Mouse (Mus musculus): Measurements from ENCODE around the gene Mkrn1. TPM values are rescaled to one million over a fixed set of nuclear protein-coding genes. Genes with fewer than 3 reads are reported as not detected.
A peak's percentile ranks its signal among the peaks of the same experiment; 100 is the strongest.

Mkrn1 gene
- polyA plus RNA-seq (2015; fragmentation: Nextera tagmentation; extraction: Ambion mirVana), result 59.4 and 64.1 TPM in 2 replicates

DNA sequence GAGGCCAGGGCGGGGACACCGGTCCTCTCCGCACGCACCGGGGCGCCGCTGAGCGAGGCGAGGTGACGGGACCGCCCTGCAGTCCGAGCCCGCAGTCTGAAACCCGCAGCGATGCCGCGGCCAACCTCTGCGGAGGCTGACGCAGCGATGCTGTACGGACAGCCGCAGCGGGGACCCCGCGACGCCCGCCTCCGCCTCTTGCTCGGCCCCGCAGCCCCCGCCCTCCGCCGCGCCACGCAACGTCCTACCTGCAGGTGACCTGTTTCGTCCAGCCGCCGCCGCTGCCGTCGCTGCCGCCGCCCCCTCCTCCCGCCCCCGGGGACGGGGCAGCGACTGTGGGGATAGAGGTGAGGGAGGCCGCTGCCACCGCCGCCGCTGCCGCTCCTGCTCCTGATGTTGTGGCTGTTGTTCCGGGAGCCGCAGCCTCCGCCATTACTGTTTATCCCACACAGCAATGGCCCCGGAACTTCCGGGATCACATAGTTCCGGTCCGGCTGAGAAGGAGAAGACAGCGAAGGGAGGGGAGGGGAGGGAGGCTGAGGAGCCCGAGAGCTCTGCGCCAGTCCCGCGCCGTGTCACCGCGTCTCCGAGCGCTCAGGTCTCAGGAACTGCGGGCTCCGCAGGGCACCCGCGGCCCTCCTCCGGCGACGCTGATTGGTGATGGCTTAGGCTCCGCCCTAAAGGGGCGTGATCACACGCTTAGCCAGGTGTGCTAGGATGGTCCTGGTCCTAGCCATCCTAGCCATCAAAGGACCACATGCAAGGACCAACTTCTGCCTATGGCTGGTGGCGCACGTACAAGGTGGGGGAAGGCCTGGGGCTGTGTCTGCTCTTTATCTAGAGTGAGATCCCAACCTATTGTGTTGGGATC is at the start of gene Mkrn1:
Gene Mkrn1 (minus strand): TSS at position 612 of the 871 bp plus-strand sequence.
- ATAC-seq (ENCODE audit: low FRiP score, low TSS enrichment), result peak; percentile 94
- Histone ChIP-seq H3K4me3 (ENCODE audit: low read length) (peak within 1 kb of the TSS; percentile 96), H3K4me1 (ENCODE audit: insufficient read depth, low read length) (peaks cover 8% of the 10 kb centered on the region; the same call in 1 of the 2 replicates), H3K36me3 (ENCODE audit: insufficient read depth, low read length) (no peaks in the 10 kb centered on the region), H3K27me3 (ENCODE audit: insufficient read depth, low read length) (peaks cover 13% of the 10 kb centered on the region), H3K27ac (ENCODE audit: low read length) (peak within 1 kb of the TSS; percentile 88), H3K4me2 (replicated peaks; ENCODE audit: low read depth, low read length) (peak within 1 kb of the TSS; percentile 69), H3K9me3 (ENCODE audit: low read length) (no peaks in the 10 kb centered on the region), H3K9ac (replicated peaks; ENCODE audit: low read length) (peak within 1 kb of the TSS; percentile 87)
- WGBS, result under 1% methylated on average over 60 of the region's 82 CpGs

GRCm38 (mm10) chr6:39469427-39469826 is 49.2 kb upstream of the Mkrn1 start:
- Histone ChIP-seq H3K9ac (replicated peaks; ENCODE audit: low read length) (no peak overlapping the region), H3K4me1 (ENCODE audit: insufficient read depth, low read length) (peaks cover 5% of the 10 kb centered on the region; the same call in 1 of the 2 replicates), H3K27me3 (ENCODE audit: insufficient read depth, low read length) (no peaks in the 10 kb centered on the region), H3K4me2 (replicated peaks; ENCODE audit: low read depth, low read length) (no peak overlapping the region), H3K36me3 (ENCODE audit: insufficient read depth, low read length) (peaks cover 18% of the 10 kb centered on the region), H3K9me3 (ENCODE audit: low read length) (no peaks in the 10 kb centered on the region), H3K27ac (ENCODE audit: low read length) (no peak overlapping the region), H3K4me3 (ENCODE audit: low read length) (no peak overlapping the region)
- no peak for ATAC-seq (ENCODE audit: low FRiP score, low TSS enrichment)
- 86% methylated on average over 5 of the region's 5 CpGs for WGBS

DNA sequence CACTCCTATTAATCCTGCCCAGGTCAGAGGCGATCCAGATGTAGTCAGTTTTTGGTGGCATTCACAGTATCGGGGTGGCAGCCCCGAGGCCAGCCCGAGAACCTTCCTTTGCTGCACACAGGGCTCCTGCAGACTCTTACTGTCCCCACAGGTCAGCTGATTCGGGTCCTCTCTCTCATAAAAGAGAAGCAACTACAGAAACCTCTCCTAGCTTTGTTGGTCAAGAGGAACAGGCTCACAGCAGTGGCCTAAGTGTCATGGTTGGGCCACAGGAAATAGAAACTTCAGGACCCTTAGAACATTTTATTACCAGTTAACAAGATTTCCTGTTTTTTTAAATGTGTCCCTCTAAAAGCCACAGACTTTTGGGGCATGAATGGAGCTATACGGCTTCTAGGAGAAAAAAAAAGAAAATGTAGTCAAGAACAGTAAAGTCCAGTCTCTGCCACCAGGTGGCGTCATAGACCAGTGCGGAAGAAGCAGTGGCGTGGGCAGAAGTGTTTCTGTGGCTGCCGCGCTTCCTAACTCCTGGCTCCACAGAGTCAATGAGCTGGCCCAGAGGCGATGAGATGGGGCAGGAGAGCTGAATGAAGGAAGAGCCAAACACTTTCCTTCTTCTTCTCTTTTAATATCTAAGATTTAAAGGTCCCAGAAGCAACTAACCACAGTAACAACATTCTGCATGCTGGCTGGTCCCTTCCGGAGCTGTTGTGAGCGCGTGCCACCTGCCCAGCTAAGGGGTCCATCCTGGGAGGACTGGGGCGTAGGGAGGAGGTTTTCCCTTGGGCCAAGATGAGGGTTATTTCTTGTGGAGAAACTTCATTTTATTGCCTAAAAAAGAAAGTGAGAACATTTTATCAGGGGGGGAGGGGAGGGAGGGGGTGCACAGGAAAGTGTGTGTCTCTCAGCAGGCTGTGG is 42.6 kb upstream of the Mkrn1 start:
- Histone ChIP-seq H3K27me3 (ENCODE audit: insufficient read depth, low read length) (no peaks in the 10 kb centered on the region), H3K4me3 (ENCODE audit: low read length) (no peak overlapping the region), H3K27ac (ENCODE audit: low read length) (no peak overlapping the region), H3K9ac (replicated peaks; ENCODE audit: low read length) (no peak overlapping the region), H3K4me1 (ENCODE audit: insufficient read depth, low read length) (no peaks in the 10 kb centered on the region), H3K9me3 (ENCODE audit: low read length) (0 out of 2 replicates have a peak, but pooled peaks cover 3% of the 10 kb centered on the region), H3K4me2 (replicated peaks; ENCODE audit: low read depth, low read length) (no peak overlapping the region), H3K36me3 (ENCODE audit: insufficient read depth, low read length) (peaks cover 16% of the 10 kb centered on the region)
- WGBS, result 54% methylated on average over 16 of the region's 16 CpGs
- ATAC-seq (ENCODE audit: low FRiP score, low TSS enrichment), result peak; percentile 44; the same call in 1 of the 2 replicates

GRCm38 (mm10) chr6:39460040-39460439 is 39.8 kb upstream of the Mkrn1 start:
- no peak overlapping the region for H3K4me3 ChIP-seq (ENCODE audit: low read length)
- H3K27me3 ChIP-seq (ENCODE audit: insufficient read depth, low read length), result no peaks in the 10 kb centered on the region
- no peak for ATAC-seq (ENCODE audit: low FRiP score, low TSS enrichment)
- WGBS, result 99% methylated on average over 11 of the region's 11 CpGs
- peaks cover 16% of the 10 kb centered on the region for H3K36me3 ChIP-seq (ENCODE audit: insufficient read depth, low read length)
- no peak overlapping the region for H3K4me2 ChIP-seq (replicated peaks; ENCODE audit: low read depth, low read length)
- no peak overlapping the region for H3K9ac ChIP-seq (replicated peaks; ENCODE audit: low read length)
- H3K4me1 ChIP-seq (ENCODE audit: insufficient read depth, low read length), result no peaks in the 10 kb centered on the region
- 0 out of 2 replicates have a peak, but pooled peaks cover 3% of the 10 kb centered on the region for H3K9me3 ChIP-seq (ENCODE audit: low read length)
- H3K27ac ChIP-seq (ENCODE audit: low read length), result no peak overlapping the region

- no peaks in the 10 kb centered on the region for H3K4me1 ChIP-seq (ENCODE audit: insufficient read depth, low read length)
- H3K27ac ChIP-seq (ENCODE audit: low read length), result no peak overlapping the region
- no peaks in the 10 kb centered on the region for H3K27me3 ChIP-seq (ENCODE audit: insufficient read depth, low read length)
- 0 out of 2 replicates have a peak, but pooled peaks cover 3% of the 10 kb centered on the region for H3K9me3 ChIP-seq (ENCODE audit: low read length)
- 32% methylated on average over 8 of the region's 8 CpGs for WGBS
- H3K4me2 ChIP-seq (replicated peaks; ENCODE audit: low read depth, low read length), result no peak overlapping the region
- peaks cover 7% of the 10 kb centered on the region for H3K36me3 ChIP-seq (ENCODE audit: insufficient read depth, low read length)
- H3K4me3 ChIP-seq (ENCODE audit: low read length), result no peak overlapping the region
- no peak overlapping the region for H3K9ac ChIP-seq (replicated peaks; ENCODE audit: low read length)
- ATAC-seq (ENCODE audit: low FRiP score, low TSS enrichment), result no peak
Observed at GRCm38 (mm10) chr6:39455339-39456160, 35.3 kb upstream of the Mkrn1 start.

- Histone ChIP-seq H3K36me3 (ENCODE audit: insufficient read depth, low read length) (no peaks in the 10 kb centered on the region), H3K9ac (replicated peaks; ENCODE audit: low read length) (no peak overlapping the region), H3K4me2 (replicated peaks; ENCODE audit: low read depth, low read length) (no peak overlapping the region), H3K27me3 (ENCODE audit: insufficient read depth, low read length) (no peaks in the 10 kb centered on the region), H3K4me3 (ENCODE audit: low read length) (no peak overlapping the region), H3K4me1 (ENCODE audit: insufficient read depth, low read length) (no peaks in the 10 kb centered on the region), H3K27ac (ENCODE audit: low read length) (no peak overlapping the region), H3K9me3 (ENCODE audit: low read length) (no peaks in the 10 kb centered on the region)
- 35% methylated on average over 2 of the region's 2 CpGs for WGBS
- ATAC-seq (ENCODE audit: low FRiP score, low TSS enrichment), result no peak
Observed at GRCm38 (mm10) chr6:39454616-39455015, 34.4 kb upstream of the Mkrn1 start.

DNA sequence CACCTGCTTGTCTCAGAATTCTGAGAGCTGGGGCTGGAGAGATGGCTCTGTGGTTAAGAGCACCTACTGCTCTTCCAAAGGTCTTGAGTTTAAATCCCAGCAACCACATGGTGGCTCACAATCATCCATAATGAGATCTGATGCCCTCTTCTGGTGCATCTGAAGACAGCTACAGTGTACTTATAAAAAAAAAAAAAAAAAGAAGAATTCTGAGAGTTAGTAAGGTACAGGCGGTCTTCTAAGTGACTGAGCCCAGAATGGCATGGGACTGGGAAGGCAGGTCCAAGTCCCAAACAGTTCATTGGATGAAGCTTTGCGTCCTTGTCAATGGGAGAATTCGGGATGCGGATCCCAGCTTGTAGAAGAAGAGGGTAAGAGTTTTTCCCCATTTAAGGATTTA is 33.3 kb upstream of the Mkrn1 start:
- Histone ChIP-seq H3K9ac (replicated peaks; ENCODE audit: low read length) (no peak overlapping the region), H3K4me2 (replicated peaks; ENCODE audit: low read depth, low read length) (no peak overlapping the region), H3K27me3 (ENCODE audit: insufficient read depth, low read length) (no peaks in the 10 kb centered on the region), H3K27ac (ENCODE audit: low read length) (no peak overlapping the region), H3K4me1 (ENCODE audit: insufficient read depth, low read length) (no peaks in the 10 kb centered on the region), H3K36me3 (ENCODE audit: insufficient read depth, low read length) (no peaks in the 10 kb centered on the region), H3K4me3 (ENCODE audit: low read length) (no peak overlapping the region), H3K9me3 (ENCODE audit: low read length) (no peaks in the 10 kb centered on the region)
- no peak for ATAC-seq (ENCODE audit: low FRiP score, low TSS enrichment)
- 96% methylated on average over 4 of the region's 4 CpGs for WGBS

- Histone ChIP-seq H3K27me3 (ENCODE audit: insufficient read depth, low read length) (no peaks in the 10 kb centered on the region), H3K4me3 (ENCODE audit: low read length) (no peak overlapping the region), H3K9ac (replicated peaks; ENCODE audit: low read length) (no peak overlapping the region), H3K9me3 (ENCODE audit: low read length) (no peaks in the 10 kb centered on the region), H3K36me3 (ENCODE audit: insufficient read depth, low read length) (no peaks in the 10 kb centered on the region), H3K4me1 (ENCODE audit: insufficient read depth, low read length) (no peaks in the 10 kb centered on the region), H3K4me2 (replicated peaks; ENCODE audit: low read depth, low read length) (no peak overlapping the region), H3K27ac (ENCODE audit: low read length) (no peak overlapping the region)
- ATAC-seq (ENCODE audit: low FRiP score, low TSS enrichment), result no peak
- 73% methylated on average over 3 of the region's 3 CpGs for WGBS
Observed at GRCm38 (mm10) chr6:39451033-39451432, 30.8 kb upstream of the Mkrn1 start.

DNA sequence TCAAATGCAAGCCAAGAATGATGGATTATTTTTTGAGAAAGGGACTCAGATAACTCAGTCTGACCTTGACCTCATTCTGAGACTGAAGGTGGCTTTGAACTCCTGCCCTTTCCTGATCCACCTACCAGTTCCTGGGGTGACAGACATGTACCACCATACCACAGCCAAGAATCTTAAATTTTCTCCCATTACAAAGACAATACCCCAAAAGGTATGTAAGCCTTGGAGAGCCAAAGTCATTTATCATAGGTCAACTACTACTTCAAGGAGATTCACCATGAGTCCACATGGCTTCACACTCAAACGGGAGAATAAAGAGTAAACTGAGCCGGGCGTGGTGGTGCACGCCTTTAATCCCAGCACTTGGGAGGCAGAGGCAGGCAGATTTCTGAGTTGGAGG is 30.3 kb upstream of the Mkrn1 start:
- Histone ChIP-seq H3K36me3 (ENCODE audit: insufficient read depth, low read length) (no peaks in the 10 kb centered on the region), H3K9me3 (ENCODE audit: low read length) (no peaks in the 10 kb centered on the region), H3K27ac (ENCODE audit: low read length) (no peak overlapping the region), H3K27me3 (ENCODE audit: insufficient read depth, low read length) (no peaks in the 10 kb centered on the region), H3K4me1 (ENCODE audit: insufficient read depth, low read length) (no peaks in the 10 kb centered on the region), H3K9ac (replicated peaks; ENCODE audit: low read length) (no peak overlapping the region), H3K4me2 (replicated peaks; ENCODE audit: low read depth, low read length) (no peak overlapping the region), H3K4me3 (ENCODE audit: low read length) (no peak overlapping the region)
- 88% methylated on average over 4 of the region's 4 CpGs for WGBS
- no peak for ATAC-seq (ENCODE audit: low FRiP score, low TSS enrichment)

Measured in kidney, embryonic 16.5 days (tissue).